7 mouse cellular contexts compared by ENCODE assay signal in the genomic region with DNA sequence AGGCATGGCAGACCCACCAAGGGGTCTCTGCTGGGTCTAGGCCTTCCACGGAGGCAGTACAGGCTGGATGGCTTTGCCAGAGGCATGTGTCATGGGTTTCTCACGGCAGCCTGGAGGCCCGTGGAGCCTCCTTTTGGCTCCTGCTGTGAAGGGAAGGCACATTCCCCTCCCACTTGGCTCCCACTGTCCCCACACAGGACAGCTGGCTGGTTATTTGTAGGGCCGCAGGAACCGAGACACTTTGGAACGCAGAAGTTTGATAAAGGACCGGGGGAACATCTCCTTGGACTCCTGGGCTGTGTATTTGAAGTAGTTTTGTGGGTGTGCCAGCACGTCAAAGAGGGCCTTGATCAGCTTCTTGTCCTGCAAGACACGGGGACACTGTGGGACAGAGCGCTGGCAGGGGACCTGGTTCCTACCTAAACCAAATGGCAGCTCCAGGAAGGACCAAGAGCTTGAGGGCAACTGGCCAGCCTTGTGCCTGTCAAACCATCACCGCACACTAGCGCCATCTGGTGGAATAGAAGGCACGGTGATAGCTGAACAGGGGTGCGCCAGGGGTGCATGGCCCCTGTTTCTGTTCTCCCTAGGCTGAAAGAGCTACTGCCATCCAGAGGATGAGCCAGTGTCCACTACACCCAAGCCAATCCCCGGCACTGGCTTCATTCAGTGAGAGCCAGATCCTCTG. TPM values are rescaled to one million over a fixed set of nuclear protein-coding genes. Genes with fewer than 3 reads are reported as not detected.
A peak's percentile ranks its signal among the peaks of the same experiment; 100 is the strongest.
DNase-seq lines count a peak whose midpoint lies in the region; ATAC-seq and TF ChIP-seq lines count a peak whose summit lies in the region.

No protein-coding gene starts in this region.

- no peak overlapping the region for H3K4me3 ChIP-seq in ES-Bruce4 (ENCODE audit: low read depth, low read length)

- ATAC-seq in megakaryocyte, adult 5-6 weeks (ENCODE audit: poor library complexity, severe bottlenecking), result peak; percentile 74

- H3K9me3 ChIP-seq in ES-Bruce4 (replicated peaks; ENCODE audit: control insufficient read depth, insufficient read depth, low read length, poor library complexity, severe bottlenecking), result no peaks in the 10 kb centered on the region

- no peaks in the 10 kb centered on the region for H3K27me3 ChIP-seq in ES-Bruce4 (ENCODE audit: control insufficient read depth, insufficient read depth, low read length, poor library complexity, severe bottlenecking)

- no peak overlapping the region for H3K9ac ChIP-seq in ES-Bruce4 (ENCODE audit: low read depth, poor library complexity, severe bottlenecking)

- DNase-seq in adipocyte (ENCODE audit: low spot score), result peak; percentile 88
- peak; percentile 87 for DNase-seq in embryo, embryonic 10 days (ENCODE audit: low spot score)
- peak; percentile 75 to 88 for DNase-seq in heart, postnatal 10 days
- DNase-seq in layer of hippocampus, postnatal 36 days, result peak; percentile 37 to 38
- DNase-seq in right cerebral cortex, postnatal 4 days, result peak; percentile 65

- TF ChIP-seq EP300 in ES-Bruce4 (IDR thresholded peaks at IDR 0.05; ENCODE audit: insufficient read depth, low read depth, low read length), result no peak

- intact Hi-C loops in heart, postnatal 10 days (cut with DNase I), result no loop called here

- H3K4me1 ChIP-seq in ES-Bruce4 (ENCODE audit: control insufficient read depth, insufficient read depth, low read length), result no peaks in the 10 kb centered on the region

- no peak for TF ChIP-seq POLR2A in ES-Bruce4 (IDR thresholded peaks at IDR 0.05; ENCODE audit: insufficient read depth, low read length)

- TF ChIP-seq CTCF in ES-Bruce4 (IDR thresholded peaks at IDR 0.05; ENCODE audit: low read depth, low read length), result peak; percentile 93

- H3K27ac ChIP-seq in ES-Bruce4 (ENCODE audit: insufficient read depth, low read length), result no peak overlapping the region

- H3K36me3 ChIP-seq in ES-Bruce4 (ENCODE audit: control insufficient read depth, insufficient read depth, low read length, poor library complexity, severe bottlenecking), result no peaks in the 10 kb centered on the region

RNA-seq across cellular contexts. Expression of a gene that starts 12.3 kb away (rescaled TPM):
- 33.7 and 35.0 TPM in 2 replicates for polyA plus RNA-seq in ES-Bruce4 (2011; ENCODE audit: insufficient read depth, insufficient read length, low read depth, missing spikeins)
- 1 to 10 TPM; 6.4 to 9.0 TPM for total RNA-seq in heart, postnatal 10 days (2021)
- total RNA-seq in layer of hippocampus, postnatal 36 days (2021), result 10 to 100 TPM; 11.6 to 12.8 TPM
- 5.9 and 6.1 TPM in 2 replicates for total RNA-seq in megakaryocyte, adult 5-6 weeks (2015)
- 3.0 and 6.5 TPM in 2 replicates for total RNA-seq in megakaryocyte, adult 5-6 weeks (2017)

RNA-seq across cellular contexts. Expression of a gene that starts 43.7 kb away (rescaled TPM):
- 25.1 and 28.1 TPM in 2 replicates for polyA plus RNA-seq in ES-Bruce4 (2011; ENCODE audit: insufficient read depth, insufficient read length, low read depth, missing spikeins)
- 10 to 100 TPM; 31.9 to 34.1 TPM for total RNA-seq in heart, postnatal 10 days (2021)
- total RNA-seq in layer of hippocampus, postnatal 36 days (2021), result 10 to 100 TPM; 24.0 to 25.0 TPM
- 4.3 and 5.2 TPM in 2 replicates for total RNA-seq in megakaryocyte, adult 5-6 weeks (2015)
- total RNA-seq in megakaryocyte, adult 5-6 weeks (2017), result 7.0 and 8.0 TPM in 2 replicates

RNA-seq across cellular contexts. Expression of a gene that starts 43.9 kb away (rescaled TPM):
- 25.9 and 31.9 TPM in 2 replicates for polyA plus RNA-seq in ES-Bruce4 (2011; ENCODE audit: insufficient read depth, insufficient read length, low read depth, missing spikeins)
- 10 to 100 TPM; 81.5 to 89.5 TPM for total RNA-seq in heart, postnatal 10 days (2021)
- total RNA-seq in layer of hippocampus, postnatal 36 days (2021), result 1 to 10 TPM; 3.9 to 4.4 TPM
- total RNA-seq in megakaryocyte, adult 5-6 weeks (2015), result 184 and 209 TPM in 2 replicates
- total RNA-seq in megakaryocyte, adult 5-6 weeks (2017), result 112 and 119 TPM in 2 replicates

Comparison
In these comparisons a context has a peak if more than half of its experiments do, and no peak if none do; other contexts are left out.
1. DNase-seq: peak in every context shown above with its lines; median percentile 88 in adipocyte; 87 in embryo, embryonic 10 days; 82 in heart, postnatal 10 days; 65 in right cerebral cortex, postnatal 4 days; 38 in layer of hippocampus, postnatal 36 days.
2. RNA of a gene that starts 43.9 kb away (total RNA-seq): 112 to 209 TPM in megakaryocyte, adult 5-6 weeks and 81.5 to 89.5 TPM in heart, postnatal 10 days; 3.9 to 4.4 TPM in layer of hippocampus, postnatal 36 days; every median in the first group is over 10 times any median in the second.